Mouse (Mus musculus) adipocyte (in vitro differentiated cells): ENCODE measurements around the gene Ints3.
"Not testable (repeated sequence)": the region's sequence is repeated elsewhere in the genome, so short reads cannot be mapped to it uniquely, and the experiment has no call there.

Experiments used
- DNase-seq: peaks from one replicate; pipeline ENCODE4 v3.0.0-alpha.2; 2016; ENCODE audit warnings: low spot score

The Ints3 gene

GRCm38 (mm10) chr3:90357959-90358358 lies 75.5 kb downstream of the Ints3 start:
- no peak for DNase-seq

- no peak for DNase-seq
Observed at GRCm38 (mm10) chr3:90347847-90348246, 85.6 kb downstream of the Ints3 start.

- DNase-seq, result not testable (repeated sequence)
Observed at GRCm38 (mm10) chr3:90342853-90343252, 90.6 kb downstream of the Ints3 start.
